Mouse (Mus musculus) liver, embryonic 14.5 days (tissue): ENCODE measurements around the gene C5ar1. TPM values are rescaled to one million over a fixed set of nuclear protein-coding genes. Genes with fewer than 3 reads are reported as not detected.

Experiments used
- ATAC-seq: fragments of 200-750 bp; cut with Nextera tagmentation; 2 replicates; pipeline ENCODE4 v1.8.0; 2017; ENCODE audit warnings: moderate number of reproducible peaks, mild to moderate bottlenecking, moderate library complexity; ENCODE audit not compliant: insufficient read depth
- DNase-seq, 3 experiments: peaks; one replicate each; pipeline ENCODE4 v3.0.0-alpha.2; 2012 to 2013; ENCODE audit warnings: low read depth in 3 of 3, low spot score in 3 of 3
- H3K27ac ChIP-seq: fragments of 300-500 bp; sonication (generic); 2 replicates; pipeline ENCODE4 v1.5.1; 2014; ENCODE audit warnings: moderate library complexity, mild to moderate bottlenecking, control low read depth, inconsistent platforms
- H3K27me3 ChIP-seq: fragments of 300-500 bp; sonication (generic); 2 replicates; pipeline ENCODE4 v1.6.1; 2014; ENCODE audit warnings: mild to moderate bottlenecking, low read length, moderate library complexity; ENCODE audit not compliant: control insufficient read depth, insufficient read depth
- H3K36me3 ChIP-seq: fragments of 300-500 bp; sonication (generic); replicated peaks from 2 replicates; pipeline ENCODE4 v1.6.1; 2014; ENCODE audit warnings: low read depth; ENCODE audit not compliant: control insufficient read depth, insufficient read depth
- H3K4me1 ChIP-seq, 2 experiments: fragments of 200-500 bp in 1 of 2; fragments of 300-500 bp in 1 of 2; sonication (generic) in 1 of 2; replicated peaks; 2 replicates each; pipeline ENCODE4 v1.6.1; 2012 to 2014; ENCODE audit warnings: antibody characterized with exemption in 1 of 2, inconsistent platforms in 1 of 2, low read length in 1 of 2; ENCODE audit not compliant: control insufficient read depth in 2 of 2, insufficient read depth in 2 of 2
- H3K4me2 ChIP-seq: fragments of 300-500 bp; sonication (generic); 2 replicates; pipeline ENCODE4 v1.6.1; 2014; ENCODE audit warnings: low read depth, mild to moderate bottlenecking, control low read depth, moderate library complexity
- H3K4me3 ChIP-seq, 2 experiments: fragments of 200-500 bp in 1 of 2; fragments of 300-500 bp in 1 of 2; sonication (generic) in 1 of 2; 2 replicates each; pipeline ENCODE4 v1.5.1; 2012 to 2014; ENCODE audit warnings: low read depth in 2 of 2, low read length in 2 of 2, mild to moderate bottlenecking in 2 of 2, control low read depth in 1 of 2, inconsistent platforms in 1 of 2, moderate library complexity in 1 of 2; ENCODE audit not compliant: insufficient read depth in 1 of 2
- H3K9ac ChIP-seq: fragments of 300-500 bp; sonication (generic); replicated peaks from 2 replicates; pipeline ENCODE4 v1.6.1; 2014; ENCODE audit warnings: mild to moderate bottlenecking, control low read depth, moderate library complexity
- H3K9me3 ChIP-seq: fragments of 300-500 bp; sonication (generic); 2 replicates; pipeline ENCODE4 v1.6.1; 2016; ENCODE audit warnings: low read length, mixed read lengths; ENCODE audit not compliant: control insufficient read depth
- CTCF ChIP-seq: IDR thresholded peaks from 2 replicates; pipeline ENCODE4 v1.5.1; 2016; ENCODE audit warnings: antibody characterized with exemption, low read depth, control low read depth
- EP300 ChIP-seq: IDR thresholded peaks from 2 replicates; pipeline ENCODE4 v1.6.1; 2016; ENCODE audit warnings: antibody characterized with exemption, low read depth
- WGBS: fragments of 180-500 bp; shearing (Covaris S2); extraction: QIAGEN DNeasy Blood & Tissue Kit; methylation state at CpG from one replicate; pipeline ENCODE4 v1.1.7; 2014; ENCODE audit not compliant: insufficient replicate concordance; 5-methylcytosine and 5-hydroxymethylcytosine counted together
- polyA plus RNA-seq, 2 experiments: library from polyadenylated mRNA; depleted of rRNA in 1 of 2; stranded (reverse) in 1 of 2; unstranded in 1 of 2; fragments of >200 nt; fragmentation: Nextera tagmentation in 1 of 2; extraction: Ambion mirVana in 1 of 2; gene quantifications; 2 replicates each; pipeline versions ENCODE4 v1.2.1 to v1.2.3; 2012 to 2014

Gene C5ar1
- polyA plus RNA-seq, 2 experiments = 0.95 to 1.9 TPM

DNA sequence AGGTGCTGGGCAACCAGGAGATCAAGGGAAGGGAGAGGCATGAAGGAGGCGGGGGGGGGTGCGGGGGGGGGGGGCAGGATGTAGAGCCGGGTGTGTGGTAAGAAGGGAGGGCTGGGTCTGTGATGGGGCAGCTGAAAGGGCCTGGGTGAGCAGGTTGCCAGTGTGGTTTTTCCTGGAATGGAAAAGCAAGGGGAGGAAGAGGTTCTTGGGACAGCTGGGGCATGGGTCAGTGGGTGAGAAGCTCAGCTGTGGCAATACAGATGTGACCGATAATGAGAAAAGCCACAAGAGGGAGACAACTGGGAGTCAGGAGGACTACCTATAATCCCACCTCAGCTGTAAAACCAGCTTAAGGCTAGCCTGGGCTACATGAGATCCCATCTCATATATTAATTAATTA, 13.4 kb downstream of the C5ar1 start:
- Histone ChIP-seq H3K4me3 (no peak overlapping the region), H3K9me3 (no peaks in the 10 kb centered on the region), H3K27ac (no peak overlapping the region), H3K27me3 (no peaks in the 10 kb centered on the region), H3K4me1 (peaks cover 19 to 34% of the 10 kb centered on the region in 2 experiments), H3K4me2 (no peak overlapping the region), H3K36me3 (no peaks in the 10 kb centered on the region), H3K9ac (no peak overlapping the region)
- TF ChIP-seq CTCF (0 out of 2 replicates have a peak, but pooled peaks have one; percentile 5), EP300 (no peak)
- no peak for DNase-seq
- 10% methylated on average over 2 of the region's 4 CpGs for WGBS
- ATAC-seq = no peak

DNA sequence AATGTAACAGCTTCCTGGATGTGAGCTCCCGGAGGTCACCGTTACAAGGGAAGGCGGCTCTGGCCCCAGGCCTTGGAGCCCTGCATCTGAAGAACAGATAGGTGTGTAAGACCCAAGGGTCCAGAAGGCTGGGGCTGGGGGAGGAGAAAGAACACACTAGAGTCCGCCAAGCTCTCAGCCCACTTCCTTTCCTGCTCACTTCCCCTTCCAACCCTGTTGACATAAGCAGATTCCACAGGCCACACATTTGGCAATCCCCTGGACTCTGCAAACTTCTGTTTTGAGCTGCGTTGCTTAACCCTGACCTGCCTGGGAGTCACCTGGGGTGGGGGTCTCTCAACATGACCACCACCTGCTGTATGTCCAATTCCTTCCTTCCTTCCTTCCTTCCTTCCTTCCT, 15.3 kb downstream of the C5ar1 start, which contains the start of gene C5ar2:
TSS of gene C5ar2 (minus strand) at position 88 of the 400 bp plus-strand sequence.
- H3K4me1 ChIP-seq = peaks cover 28 to 48% of the 10 kb centered on the region in 2 experiments
- H3K4me3 ChIP-seq = no peak within 1 kb of the TSS
- WGBS = 40% methylated on average over 5 of the region's 5 CpGs
- H3K9ac ChIP-seq = no peak within 1 kb of the TSS
- no peak within 1 kb of the TSS for H3K4me2 ChIP-seq
- H3K27me3 ChIP-seq = no peaks in the 10 kb centered on the region
- no peak for ATAC-seq
- H3K9me3 ChIP-seq = no peaks in the 10 kb centered on the region
- no peak within 1 kb of the TSS for H3K27ac ChIP-seq
- no peak for DNase-seq
- no peak for TF ChIP-seq EP300
- TF ChIP-seq CTCF = no peak
- no peaks in the 10 kb centered on the region for H3K36me3 ChIP-seq

DNA sequence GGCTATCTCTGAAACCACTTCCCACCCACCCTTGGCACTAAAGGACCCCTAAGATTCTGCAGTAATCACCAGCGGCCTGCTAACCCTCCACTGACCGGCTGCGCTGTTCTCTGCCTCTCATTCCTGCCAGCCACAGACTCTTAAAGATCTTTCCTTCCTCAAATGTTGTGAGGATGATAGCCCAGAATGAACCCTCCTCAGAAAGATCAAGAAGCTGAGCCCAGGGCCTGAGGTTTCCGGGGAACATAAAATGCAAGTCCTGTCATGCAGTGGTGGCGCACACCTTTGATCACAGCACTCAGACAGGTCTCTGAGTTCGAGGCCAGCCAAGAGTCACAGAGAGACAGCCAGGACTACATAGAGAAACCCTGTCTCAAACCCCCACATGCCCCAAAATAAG, 17.1 kb downstream of the C5ar1 start:
- H3K4me2 ChIP-seq = peak overlapping the region; percentile 75
- no peak overlapping the region; the same call in 1 of the 2 replicates for H3K27ac ChIP-seq
- 26% methylated on average over 6 of the region's 6 CpGs for WGBS
- ATAC-seq (no peak), DNase-seq (no peak)
- H3K36me3 ChIP-seq = no peaks in the 10 kb centered on the region
- no peaks in the 10 kb centered on the region for H3K9me3 ChIP-seq
- H3K4me3 ChIP-seq = no peak overlapping the region
- H3K27me3 ChIP-seq = no peaks in the 10 kb centered on the region
- TF ChIP-seq EP300 (no peak), CTCF (no peak)
- peak overlapping the region; percentile 40 for H3K9ac ChIP-seq
- peaks cover 28 to 48% of the 10 kb centered on the region in 2 experiments for H3K4me1 ChIP-seq

GRCm38 (mm10) chr7:16241787-16242186, 17.6 kb downstream of the C5ar1 start:
- no peaks in the 10 kb centered on the region for H3K27me3 ChIP-seq
- WGBS = 30% methylated on average over 11 of the region's 11 CpGs
- H3K4me3 ChIP-seq = peak overlapping the region in 1 of 2 experiments; percentile 4; a peak in 1 of 4 replicates
- ATAC-seq (no peak), DNase-seq (no peak)
- H3K9ac ChIP-seq = peak overlapping the region; percentile 40
- no peaks in the 10 kb centered on the region for H3K36me3 ChIP-seq
- peaks cover 28 to 48% of the 10 kb centered on the region in 2 experiments for H3K4me1 ChIP-seq
- TF ChIP-seq EP300 (no peak), CTCF (peak; percentile 51; the same call in 1 of the 2 replicates)
- peak overlapping the region; percentile 75 for H3K4me2 ChIP-seq
- no peaks in the 10 kb centered on the region for H3K9me3 ChIP-seq
- peak overlapping the region; percentile 18 for H3K27ac ChIP-seq

- ATAC-seq (peak; percentile 19; the same call in 1 of the 2 replicates), DNase-seq (peak in 1 of 3 experiments; percentile 45)
- no peaks in the 10 kb centered on the region for H3K9me3 ChIP-seq
- peak overlapping the region; percentile 75 for H3K4me2 ChIP-seq
- TF ChIP-seq EP300 = no peak
- 0 out of 2 replicates have a peak, but pooled peaks have one; percentile 17 for TF ChIP-seq CTCF
- H3K4me3 ChIP-seq = no peak overlapping the region
- H3K27me3 ChIP-seq = no peaks in the 10 kb centered on the region
- 23% methylated on average over 1 of the region's 1 CpGs for WGBS
- H3K9ac ChIP-seq = no peak overlapping the region
- peak overlapping the region; percentile 80 for H3K27ac ChIP-seq
- no peaks in the 10 kb centered on the region for H3K36me3 ChIP-seq
- peaks cover 28 to 48% of the 10 kb centered on the region in 2 experiments for H3K4me1 ChIP-seq
Observed at GRCm38 (mm10) chr7:16240978-16241303, 18.4 kb downstream of the C5ar1 start.
